Mouse (Mus musculus) heart, embryonic 15.5 days (tissue): ENCODE measurements around the gene Arhgef18. TPM values are rescaled to one million over a fixed set of nuclear protein-coding genes. Genes with fewer than 3 reads are reported as not detected.

ENCODE experiments used
- ATAC-seq: fragments of 200-750 bp; cut with Nextera tagmentation; replicated peaks from 2 replicates; pipeline ENCODE4 v1.8.0; 2017; ENCODE audit warnings: low read depth, moderate TSS enrichment; ENCODE audit not compliant: insufficient number of reproducible peaks, insufficient read depth, low FRiP score
- H3K27ac ChIP-seq: fragments of 300-500 bp; sonication (generic); 2 replicates; pipeline ENCODE4 v1.5.1; 2015; ENCODE audit warnings: mild to moderate bottlenecking, inconsistent platforms
- H3K27me3 ChIP-seq: fragments of 300-500 bp; sonication (generic); 2 replicates; pipeline ENCODE4 v1.6.1; 2015; ENCODE audit warnings: inconsistent platforms
- H3K36me3 ChIP-seq: fragments of 300-500 bp; sonication (generic); 2 replicates; pipeline ENCODE4 v1.6.1; 2015; ENCODE audit warnings: mild to moderate bottlenecking, inconsistent platforms
- H3K4me1 ChIP-seq: fragments of 300-500 bp; sonication (generic); replicated peaks from 2 replicates; pipeline ENCODE4 v1.6.1; 2015; ENCODE audit warnings: inconsistent platforms
- H3K4me2 ChIP-seq: fragments of 300-500 bp; sonication (generic); 2 replicates; pipeline ENCODE4 v1.6.1; 2015; ENCODE audit warnings: inconsistent platforms, mild to moderate bottlenecking, moderate library complexity
- H3K4me3 ChIP-seq: fragments of 300-500 bp; sonication (generic); 2 replicates; pipeline ENCODE4 v1.5.1; 2015; ENCODE audit warnings: mild to moderate bottlenecking, inconsistent platforms
- H3K9ac ChIP-seq: fragments of 300-500 bp; sonication (generic); 2 replicates; pipeline ENCODE4 v1.6.1; 2015; ENCODE audit warnings: mild to moderate bottlenecking, inconsistent platforms
- H3K9me3 ChIP-seq: fragments of 300-500 bp; sonication (generic); replicated peaks from 2 replicates; pipeline ENCODE4 v1.6.1; 2016; ENCODE audit warnings: inconsistent platforms
- WGBS: fragments of 180-500 bp; shearing (Covaris S2); methylation state at CpG from one replicate; pipeline ENCODE4 v1.1.7; 2015; ENCODE audit warnings: mixed read lengths; 5-methylcytosine and 5-hydroxymethylcytosine counted together
- polyA plus RNA-seq: library from polyadenylated mRNA; unstranded; fragments of >200 nt; fragmentation: Nextera tagmentation; extraction: Ambion mirVana; gene quantifications from 2 replicates; pipeline ENCODE4 v1.2.1, GENCODE M21; 2015

Arhgef18 gene
- polyA plus RNA-seq, 1 experiment from 2014 or later, result 4.1 TPM

DNA sequence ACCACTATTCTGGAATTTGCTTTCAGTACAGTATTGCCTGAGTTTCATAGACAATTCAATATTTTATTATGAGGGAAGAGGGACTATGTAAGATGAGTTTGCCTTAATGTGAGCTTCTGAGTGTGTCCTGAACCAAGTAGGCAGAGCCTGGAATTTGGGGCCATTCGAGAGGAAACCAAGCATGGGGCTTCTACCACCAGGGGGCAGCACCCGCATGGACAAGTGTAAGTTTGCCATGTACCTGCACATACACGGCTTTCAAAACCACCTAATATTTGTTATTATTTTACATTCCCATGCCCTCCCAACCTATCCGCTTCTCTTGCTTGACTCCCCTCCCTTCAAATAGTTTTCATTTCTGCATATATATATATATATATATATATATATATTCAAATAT, 34.7 kb upstream of the Arhgef18 start:
- no peaks in the 10 kb centered on the region for H3K9me3 ChIP-seq
- ATAC-seq, result no peak
- WGBS, result 9% methylated on average over 4 of the region's 4 CpGs
- H3K27ac ChIP-seq, result no peak overlapping the region
- no peaks in the 10 kb centered on the region for H3K36me3 ChIP-seq
- H3K4me1 ChIP-seq, result no peaks in the 10 kb centered on the region
- H3K9ac ChIP-seq, result no peak overlapping the region
- H3K4me2 ChIP-seq, result no peak overlapping the region
- H3K27me3 ChIP-seq, result no peaks in the 10 kb centered on the region
- no peak overlapping the region for H3K4me3 ChIP-seq

DNA sequence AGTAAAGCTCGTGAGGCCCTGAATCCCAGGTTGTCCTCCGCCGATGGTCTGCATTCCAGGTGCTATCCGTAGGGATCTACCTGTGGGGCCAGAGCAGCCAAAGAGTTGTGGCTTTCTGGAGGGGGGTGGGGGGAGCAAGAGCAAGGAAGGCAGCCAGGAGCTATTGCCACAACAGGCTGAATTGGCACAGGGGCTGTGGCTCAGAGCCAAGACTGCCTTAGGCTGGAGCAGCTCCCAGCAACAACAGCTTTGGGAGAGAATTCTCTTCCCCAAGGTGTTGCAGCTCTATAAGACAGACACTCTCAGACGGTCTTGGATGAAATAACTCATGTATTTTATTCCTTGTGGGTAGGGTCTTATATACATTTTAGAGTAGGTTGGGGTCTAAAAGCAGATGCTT, 25.7 kb upstream of the Arhgef18 start:
- Histone ChIP-seq H3K9ac (no peak overlapping the region), H3K36me3 (no peaks in the 10 kb centered on the region), H3K4me3 (no peak overlapping the region), H3K27me3 (no peaks in the 10 kb centered on the region), H3K27ac (no peak overlapping the region), H3K9me3 (no peaks in the 10 kb centered on the region), H3K4me2 (no peak overlapping the region), H3K4me1 (no peaks in the 10 kb centered on the region)
- WGBS, result 75% methylated on average over 5 of the region's 5 CpGs
- no peak for ATAC-seq

DNA sequence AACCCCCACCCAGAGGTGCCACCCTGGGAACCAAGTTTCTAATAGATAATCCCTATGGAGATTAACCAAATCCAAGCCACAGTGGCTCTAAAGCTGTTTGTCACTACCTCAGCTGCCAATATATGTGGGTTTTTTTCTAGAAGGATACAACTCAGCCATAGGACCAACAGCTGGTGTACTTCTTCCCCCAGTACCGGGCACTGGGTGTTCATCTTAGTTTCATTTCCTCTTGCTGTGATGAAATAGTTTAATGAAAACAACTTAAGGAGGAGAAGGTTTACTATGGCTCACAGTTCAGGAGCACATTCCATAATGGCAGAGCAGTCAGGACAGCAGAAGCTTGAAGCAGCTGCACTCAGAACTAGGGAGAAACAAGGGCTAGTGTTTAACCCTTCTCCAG, 24.7 kb upstream of the Arhgef18 start:
- Histone ChIP-seq H3K4me1 (no peaks in the 10 kb centered on the region), H3K4me3 (no peak overlapping the region), H3K4me2 (no peak overlapping the region), H3K27me3 (no peaks in the 10 kb centered on the region), H3K9ac (no peak overlapping the region), H3K36me3 (no peaks in the 10 kb centered on the region), H3K27ac (no peak overlapping the region), H3K9me3 (no peaks in the 10 kb centered on the region)
- ATAC-seq, result no peak
- WGBS, result 82% methylated on average over 1 of the region's 1 CpGs

DNA sequence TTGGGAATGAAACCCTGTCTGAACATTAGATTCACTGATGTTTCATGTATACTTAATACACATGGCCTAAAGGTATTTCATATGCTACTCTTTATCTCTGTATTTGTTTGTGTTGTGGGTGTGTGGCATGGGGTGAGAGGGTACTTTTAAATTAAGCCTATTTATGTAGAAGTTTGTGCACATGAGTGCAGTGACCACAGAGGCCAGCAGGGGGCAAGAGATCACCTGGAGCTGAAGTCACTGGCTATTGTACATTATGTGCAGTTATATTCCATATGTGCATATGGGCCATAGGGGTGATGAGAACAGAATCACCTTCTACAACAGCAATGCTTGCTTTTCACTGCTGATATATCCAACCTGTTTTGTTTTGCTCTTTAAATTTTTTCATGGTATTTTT, 17.1 kb upstream of the Arhgef18 start:
- ATAC-seq, result no peak
- Histone ChIP-seq H3K27ac (no peak overlapping the region), H3K4me2 (no peak overlapping the region), H3K9ac (no peak overlapping the region), H3K4me1 (no peaks in the 10 kb centered on the region), H3K4me3 (no peak overlapping the region), H3K36me3 (no peaks in the 10 kb centered on the region), H3K27me3 (no peaks in the 10 kb centered on the region), H3K9me3 (no peaks in the 10 kb centered on the region)

DNA sequence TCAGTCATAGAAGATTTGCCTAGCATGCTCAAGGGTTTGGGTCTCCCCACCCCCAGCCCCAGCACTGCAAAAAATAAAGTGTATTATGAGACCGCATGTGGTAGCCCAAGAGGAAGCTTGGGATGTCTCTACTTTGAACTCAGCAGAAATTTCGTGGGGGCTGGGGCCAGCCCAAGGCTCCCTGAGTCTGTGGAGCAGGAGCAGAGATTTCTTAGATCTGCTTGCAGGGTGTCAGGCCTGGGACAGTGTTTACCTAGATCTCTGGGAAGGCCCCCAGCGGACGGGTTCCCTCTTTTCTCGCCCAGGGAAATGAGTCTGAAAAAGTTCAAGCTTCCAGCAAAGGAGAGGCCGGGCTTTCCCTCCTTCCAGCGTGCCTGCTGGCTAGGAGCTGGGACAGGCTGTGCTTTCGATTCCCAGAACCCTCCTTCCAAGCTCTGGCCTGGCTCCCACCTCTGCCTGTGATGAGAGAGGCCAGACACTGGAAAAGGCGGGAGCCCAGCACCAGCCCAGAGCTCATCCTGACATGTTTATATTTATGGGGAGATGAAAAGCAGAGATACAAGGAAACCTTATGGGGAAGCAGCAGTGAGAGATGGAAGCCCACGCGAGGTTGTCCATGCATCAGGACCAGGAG, 16.0 kb upstream of the Arhgef18 start:
- ATAC-seq, result no peak
- H3K4me2 ChIP-seq, result no peak overlapping the region
- H3K4me1 ChIP-seq, result no peaks in the 10 kb centered on the region
- no peak overlapping the region for H3K27ac ChIP-seq
- no peaks in the 10 kb centered on the region for H3K9me3 ChIP-seq
- no peak overlapping the region for H3K9ac ChIP-seq
- no peak overlapping the region for H3K4me3 ChIP-seq
- no peaks in the 10 kb centered on the region for H3K27me3 ChIP-seq
- WGBS, result 51% methylated on average over 11 of the region's 11 CpGs
- H3K36me3 ChIP-seq, result no peaks in the 10 kb centered on the region

DNA sequence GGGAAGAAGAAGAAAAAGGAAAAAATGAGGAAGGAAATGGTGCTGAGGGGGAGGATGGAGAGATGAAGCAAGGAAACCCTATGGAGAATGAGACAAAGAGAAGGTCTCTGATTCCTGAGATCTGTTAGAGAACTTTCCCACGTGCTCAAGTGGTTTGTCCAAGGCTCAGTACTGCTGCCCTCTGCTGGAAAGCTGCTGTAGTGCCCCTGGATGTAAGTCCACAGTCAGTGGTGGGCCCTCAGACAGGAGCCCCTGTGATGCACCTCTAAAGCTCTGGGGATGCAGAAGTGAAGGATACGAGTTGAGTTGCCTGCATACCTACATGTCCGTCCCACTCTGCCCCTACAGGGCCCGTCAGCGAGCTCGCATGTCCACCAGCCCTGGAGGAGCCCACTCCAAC, 5.5 kb upstream of the Arhgef18 start:
- Histone ChIP-seq H3K27me3 (no peaks in the 10 kb centered on the region), H3K4me2 (no peak overlapping the region), H3K27ac (no peak overlapping the region), H3K9ac (no peak overlapping the region), H3K4me1 (no peaks in the 10 kb centered on the region; the same call in 1 of the 2 replicates), H3K9me3 (no peaks in the 10 kb centered on the region), H3K36me3 (no peaks in the 10 kb centered on the region), H3K4me3 (no peak overlapping the region)
- 38% methylated on average over 6 of the region's 6 CpGs for WGBS
- ATAC-seq, result no peak; the same call in 1 of the 2 replicates

DNA sequence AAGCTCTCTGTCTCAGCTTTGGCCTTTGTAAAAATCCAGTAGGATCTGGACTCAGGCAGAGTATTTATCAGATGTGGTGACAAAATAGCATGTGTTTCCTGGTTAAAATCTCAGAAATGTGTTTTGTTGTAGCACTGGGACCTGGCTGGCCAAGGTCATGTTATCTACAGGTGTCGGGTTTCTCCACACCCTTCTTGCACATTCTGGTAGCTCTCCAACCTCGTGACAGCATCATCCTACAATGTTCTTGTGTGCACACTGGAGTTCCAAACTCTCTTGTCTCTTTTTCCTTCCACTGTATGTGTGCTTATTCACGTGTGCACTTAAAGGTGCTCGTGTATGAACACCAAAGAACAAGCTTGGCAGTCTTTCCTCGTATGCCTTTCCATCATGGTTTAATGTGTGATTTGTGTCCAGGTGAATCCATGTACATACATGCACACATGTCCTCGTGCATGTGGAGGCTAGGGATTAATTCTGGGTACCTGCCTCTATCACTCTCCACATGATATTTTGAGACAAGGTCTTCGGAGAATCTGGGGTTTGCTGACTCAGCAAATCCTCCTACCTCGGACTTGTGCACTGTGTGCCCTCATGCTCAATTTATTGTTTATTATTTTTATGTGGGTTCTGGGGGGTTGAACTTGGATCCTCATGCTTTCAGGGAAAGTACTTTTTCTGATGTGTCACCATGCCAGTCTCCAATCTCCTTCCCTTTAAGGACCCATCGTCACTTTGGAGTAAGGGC, 4.0 kb upstream of the Arhgef18 start:
- Histone ChIP-seq H3K27ac (no peak overlapping the region), H3K4me3 (no peak overlapping the region), H3K4me2 (no peak overlapping the region), H3K9me3 (no peaks in the 10 kb centered on the region), H3K4me1 (peaks cover 3% of the 10 kb centered on the region), H3K9ac (no peak overlapping the region), H3K27me3 (no peaks in the 10 kb centered on the region), H3K36me3 (no peaks in the 10 kb centered on the region)
- ATAC-seq, result no peak
- WGBS, result 70% methylated on average over 9 of the region's 9 CpGs

DNA sequence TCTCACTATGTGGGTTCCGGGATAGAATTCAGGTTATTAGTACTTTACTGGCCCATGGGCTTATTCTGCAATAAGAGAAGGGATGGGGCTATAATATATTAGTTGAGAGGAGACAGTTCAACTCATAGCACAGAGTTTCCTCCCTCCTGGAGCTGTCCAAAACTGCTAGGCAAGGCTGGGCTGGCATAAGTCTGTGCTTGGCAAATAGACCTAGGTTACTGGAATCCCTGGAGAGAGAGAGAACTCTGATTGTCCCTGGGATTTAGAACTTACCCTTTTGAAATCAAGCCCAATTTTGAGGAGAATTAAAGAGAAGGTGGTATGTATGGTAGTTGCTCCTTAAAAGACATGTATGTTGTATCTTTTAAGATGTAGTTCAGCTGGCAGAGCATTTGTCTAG, 3.3 kb upstream of the Arhgef18 start:
- Histone ChIP-seq H3K4me2 (no peak overlapping the region), H3K4me3 (no peak overlapping the region), H3K9me3 (no peaks in the 10 kb centered on the region), H3K36me3 (no peaks in the 10 kb centered on the region), H3K4me1 (peaks cover 9% of the 10 kb centered on the region), H3K27me3 (no peaks in the 10 kb centered on the region), H3K9ac (no peak overlapping the region), H3K27ac (no peak overlapping the region)
- no peak for ATAC-seq
- WGBS, result 92% methylated on average over 1 of the region's 1 CpGs

DNA sequence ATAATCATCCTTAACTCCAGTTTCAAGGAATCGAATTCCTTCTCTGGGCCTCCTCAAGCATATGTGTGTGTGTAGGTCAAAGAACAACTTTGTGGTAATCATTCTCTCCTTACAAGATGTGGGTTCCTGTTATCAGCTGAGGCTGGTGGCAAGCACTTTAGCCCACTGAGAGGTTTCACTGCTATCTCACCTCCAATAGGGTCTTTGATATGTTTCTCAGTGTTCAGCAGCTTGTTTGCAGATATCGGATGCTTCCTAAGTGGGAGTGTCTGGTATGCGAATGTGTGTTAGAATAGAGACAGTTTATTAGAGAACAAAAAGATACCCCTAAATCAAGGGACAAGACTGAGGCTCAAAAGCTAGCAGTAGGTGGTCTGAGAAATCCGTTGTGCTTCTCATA, 513 bp upstream of the Arhgef18 start:
- Histone ChIP-seq H3K27ac (no peak overlapping the region), H3K9me3 (no peaks in the 10 kb centered on the region)
- 30% methylated on average over 4 of the region's 4 CpGs for WGBS

DNA sequence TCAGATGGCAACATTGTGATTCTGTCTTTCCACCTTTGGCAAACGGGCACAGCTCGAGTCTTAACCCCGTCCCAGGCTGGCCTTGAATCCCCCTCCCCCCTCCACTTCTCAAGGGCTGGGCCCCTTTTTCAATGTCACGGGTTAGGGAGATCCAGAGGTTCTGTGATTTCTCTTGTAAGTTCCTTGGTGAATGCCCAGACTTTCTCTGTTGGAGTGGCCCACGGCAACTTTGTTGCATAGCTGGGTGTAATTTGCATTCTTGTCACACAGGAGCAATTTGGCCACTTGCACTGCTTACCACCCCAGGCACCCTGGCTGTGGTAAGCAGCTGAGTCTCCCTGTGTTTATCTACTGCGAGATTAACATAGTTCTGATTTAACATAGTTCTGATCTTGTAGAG, 1.8 kb downstream of the Arhgef18 start:
- peaks cover 7% of the 10 kb centered on the region; the same call in 1 of the 2 replicates for H3K36me3 ChIP-seq
- peak overlapping the region; percentile 3; the same call in 1 of the 2 replicates for H3K4me2 ChIP-seq
- no peaks in the 10 kb centered on the region for H3K9me3 ChIP-seq
- ATAC-seq, result no peak
- 0 out of 2 replicates have a peak overlapping the region, but pooled peaks have one; percentile 4 for H3K9ac ChIP-seq
- H3K4me3 ChIP-seq, result 0 out of 2 replicates have a peak overlapping the region, but pooled peaks have one; percentile 7
- no peak overlapping the region; the same call in 1 of the 2 replicates for H3K27ac ChIP-seq
- 28% methylated on average over 6 of the region's 6 CpGs for WGBS
- H3K27me3 ChIP-seq, result no peaks in the 10 kb centered on the region
- H3K4me1 ChIP-seq, result peaks cover 18% of the 10 kb centered on the region

More for the DNA sequence above, 513 bp upstream of the Arhgef18 start:
- peak overlapping the region; percentile 73 for H3K4me3 ChIP-seq
- no peak for ATAC-seq
- H3K36me3 ChIP-seq, result peaks cover 7% of the 10 kb centered on the region; the same call in 1 of the 2 replicates
- H3K27me3 ChIP-seq, result no peaks in the 10 kb centered on the region
- peaks cover 18% of the 10 kb centered on the region for H3K4me1 ChIP-seq
- peak overlapping the region; percentile 80; the same call in 1 of the 2 replicates for H3K9ac ChIP-seq
- H3K4me2 ChIP-seq, result peak overlapping the region; percentile 75

DNA sequence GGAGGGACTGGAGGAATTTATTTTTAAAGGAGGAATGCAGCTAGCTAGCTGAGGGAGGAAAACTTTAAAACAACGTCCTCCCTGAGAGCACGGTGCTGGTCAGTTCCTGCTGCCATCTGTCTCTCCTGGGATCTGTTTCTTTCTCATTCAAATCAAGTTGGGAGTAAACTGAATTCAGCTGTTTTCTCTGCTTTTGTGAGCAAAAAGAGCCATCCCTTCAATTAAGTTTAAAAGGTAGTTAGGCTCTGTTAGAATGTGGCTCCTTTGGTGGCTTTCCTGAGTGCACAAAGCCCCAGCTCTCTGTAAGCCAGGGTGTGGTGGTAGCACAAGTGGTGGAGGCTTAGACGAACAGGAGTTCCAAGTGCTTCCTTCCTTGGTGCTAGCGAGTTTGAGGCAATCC, 2.4 kb downstream of the Arhgef18 start:
- ATAC-seq, result no peak
- peaks cover 7% of the 10 kb centered on the region; the same call in 1 of the 2 replicates for H3K36me3 ChIP-seq

More for the DNA sequence above, 2.4 kb downstream of the Arhgef18 start:
- H3K4me1 ChIP-seq, result peaks cover 18% of the 10 kb centered on the region
- no peak overlapping the region for H3K27ac ChIP-seq
- no peaks in the 10 kb centered on the region for H3K27me3 ChIP-seq
- no peaks in the 10 kb centered on the region for H3K9me3 ChIP-seq
- no peak overlapping the region for H3K9ac ChIP-seq
- H3K4me3 ChIP-seq, result no peak overlapping the region
- no peak overlapping the region for H3K4me2 ChIP-seq
- 30% methylated on average over 4 of the region's 4 CpGs for WGBS
